Mouse (Mus musculus) intestine, postnatal 0 days (tissue): Measurements from ENCODE around the gene Olfr656. TPM values are rescaled to one million over a fixed set of nuclear protein-coding genes. Genes with fewer than 3 reads are reported as not detected.
A peak's percentile ranks its signal among the peaks of the same experiment; 100 is the strongest.

Source experiments
- ATAC-seq: fragments of 200-750 bp; cut with Nextera tagmentation; 2 replicates; pipeline ENCODE4 v1.8.0; 2017; ENCODE audit warnings: mild to moderate bottlenecking, moderate TSS enrichment, moderate library complexity
- H3K27ac ChIP-seq: fragments of 300-500 bp; sonication (generic); 2 replicates; pipeline ENCODE4 v1.5.1; 2014; ENCODE audit warnings: mild to moderate bottlenecking, low read depth, low read length, moderate library complexity
- H3K27me3 ChIP-seq: fragments of 300-500 bp; sonication (generic); replicated peaks from 2 replicates; pipeline ENCODE4 v1.6.1; 2014; ENCODE audit warnings: low read length, mixed read lengths; ENCODE audit not compliant: control insufficient read depth, insufficient read depth
- H3K36me3 ChIP-seq: fragments of 300-500 bp; sonication (generic); 2 replicates; pipeline ENCODE4 v1.6.1; 2014; ENCODE audit warnings: mild to moderate bottlenecking, moderate library complexity; ENCODE audit not compliant: control insufficient read depth, insufficient read depth
- H3K4me1 ChIP-seq: fragments of 300-500 bp; sonication (generic); replicated peaks from 2 replicates; pipeline ENCODE4 v1.6.1; 2014; ENCODE audit warnings: antibody characterized with exemption, low read length, mixed read lengths; ENCODE audit not compliant: control insufficient read depth, insufficient read depth
- H3K4me2 ChIP-seq: fragments of 300-500 bp; sonication (generic); replicated peaks from 2 replicates; pipeline ENCODE4 v1.6.1; 2014; ENCODE audit warnings: low read depth, mild to moderate bottlenecking, moderate library complexity
- H3K4me3 ChIP-seq: fragments of 300-500 bp; sonication (generic); 2 replicates; pipeline ENCODE4 v1.5.1; 2014; ENCODE audit warnings: low read depth, low read length
- H3K9ac ChIP-seq: fragments of 300-500 bp; sonication (generic); 2 replicates; pipeline ENCODE4 v1.6.1; 2014; ENCODE audit warnings: mild to moderate bottlenecking, low read depth, low read length
- H3K9me3 ChIP-seq: fragments of 300-500 bp; sonication (generic); 2 replicates; pipeline ENCODE4 v1.6.1; 2016; ENCODE audit warnings: mixed run types; ENCODE audit not compliant: control insufficient read depth
- CTCF ChIP-seq: sonication (generic); IDR thresholded peaks from 2 replicates; pipeline ENCODE4 v1.5.1; 2016; ENCODE audit warnings: low read depth, mild to moderate bottlenecking, control low read depth, antibody characterized with exemption, moderate library complexity
- WGBS: fragments of 180-500 bp; shearing (Covaris S2); extraction: QIAGEN DNeasy Blood & Tissue Kit; methylation state at CpG from one replicate; pipeline ENCODE4 v1.1.7; 2014; 5-methylcytosine and 5-hydroxymethylcytosine counted together
- polyA plus RNA-seq: library from polyadenylated mRNA; unstranded; fragments of >200 nt; fragmentation: Nextera tagmentation; extraction: Ambion mirVana; gene quantifications from 2 replicates; pipeline ENCODE4 v1.2.1, GENCODE M21; 2015

Gene Olfr656
- polyA plus RNA-seq: not detected in 2 replicates

- Histone ChIP-seq H3K4me2 (no peak within 1 kb of the TSS), H3K27me3 (no peaks in the 10 kb centered on the region), H3K36me3 (no peaks in the 10 kb centered on the region), H3K27ac (no peak within 1 kb of the TSS), H3K4me3 (no peak within 1 kb of the TSS), H3K9ac (no peak within 1 kb of the TSS), H3K4me1 (no peaks in the 10 kb centered on the region), H3K9me3 (no peaks in the 10 kb centered on the region)
- no peak for TF ChIP-seq CTCF
- WGBS: 75% methylated on average over 4 of the region's 4 CpGs
- no peak for ATAC-seq
These were observed at the start of gene Olfr656 for GRCm38 (mm10) chr7:104613655-104614054. Gene Olfr656 (plus strand): TSS chr7:104613955.

- Histone ChIP-seq H3K4me1 (no peaks in the 10 kb centered on the region), H3K4me2 (no peak within 1 kb of the TSS), H3K36me3 (no peaks in the 10 kb centered on the region), H3K4me3 (no peak within 1 kb of the TSS), H3K9me3 (no peaks in the 10 kb centered on the region), H3K27me3 (no peaks in the 10 kb centered on the region), H3K27ac (no peak within 1 kb of the TSS), H3K9ac (no peak within 1 kb of the TSS)
- 63% methylated on average over 2 of the region's 2 CpGs for WGBS
- ATAC-seq: no peak
- TF ChIP-seq CTCF: no peak
These were observed 36.7 kb upstream of the Olfr656 start, which contains the start of gene Olfr653 for GRCm38 (mm10) chr7:104577014-104577413. Gene Olfr653 (plus strand): TSS chr7:104577314.

GRCm38 (mm10) chr7:104580846-104581245, 32.9 kb upstream of the Olfr656 start:
- Histone ChIP-seq H3K27ac (peak overlapping the region; percentile 79), H3K4me2 (no peak overlapping the region), H3K36me3 (no peaks in the 10 kb centered on the region), H3K9me3 (no peaks in the 10 kb centered on the region), H3K4me3 (no peak overlapping the region), H3K9ac (no peak overlapping the region), H3K4me1 (no peaks in the 10 kb centered on the region), H3K27me3 (no peaks in the 10 kb centered on the region)
- no peak for TF ChIP-seq CTCF
- peak; percentile 96 for ATAC-seq
- 56% methylated on average over 4 of the region's 4 CpGs for WGBS

DNA sequence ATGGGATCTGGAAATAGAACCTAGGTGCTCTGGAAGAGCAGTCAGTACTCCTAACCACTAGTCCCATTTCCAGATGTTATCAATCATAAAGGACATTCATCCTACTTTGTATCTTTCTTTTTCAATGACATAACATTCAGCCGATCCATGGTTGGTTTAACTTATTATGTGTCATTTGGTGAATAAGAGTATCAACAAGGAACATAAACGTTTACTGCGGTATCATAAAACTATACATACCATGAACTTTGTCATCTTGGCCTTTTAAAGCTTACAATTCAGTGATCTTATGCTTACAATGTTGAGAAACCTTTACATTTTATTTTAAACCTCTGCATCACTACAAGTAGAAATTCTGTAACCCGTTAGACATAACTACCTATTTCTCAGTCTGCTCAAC, 32.3 kb upstream of the Olfr656 start:
- peak; percentile 83 for ATAC-seq
- H3K27ac ChIP-seq: peak overlapping the region; percentile 79
- no peaks in the 10 kb centered on the region for H3K27me3 ChIP-seq
- no peak overlapping the region for H3K4me3 ChIP-seq
- WGBS: 39% methylated on average over 4 of the region's 4 CpGs
- TF ChIP-seq CTCF: no peak
- H3K9ac ChIP-seq: no peak overlapping the region
- no peaks in the 10 kb centered on the region for H3K9me3 ChIP-seq
- no peaks in the 10 kb centered on the region for H3K4me1 ChIP-seq
- H3K4me2 ChIP-seq: no peak overlapping the region
- H3K36me3 ChIP-seq: no peaks in the 10 kb centered on the region

DNA sequence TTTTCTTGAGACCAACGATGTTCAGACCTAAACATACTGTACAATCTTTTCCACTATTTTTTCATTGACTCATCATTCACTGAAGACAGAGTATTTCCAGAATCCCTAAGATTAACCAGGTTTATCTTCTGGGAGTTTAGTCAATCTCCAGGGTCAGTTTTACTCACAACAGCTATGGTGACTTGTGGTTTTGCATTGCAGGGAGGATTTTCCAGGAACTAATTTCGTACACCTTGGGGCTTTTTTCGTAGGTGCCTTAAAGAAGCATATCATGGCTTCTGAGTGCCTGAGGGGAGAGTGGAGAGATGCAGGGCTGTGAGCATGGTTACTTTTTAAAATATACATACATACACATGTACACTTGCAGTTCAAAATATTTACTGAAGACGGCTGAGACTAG, 27.0 kb upstream of the Olfr656 start, which contains the start of gene Olfr654:
Gene Olfr654, plus strand, starts transcription at position 301 of the 400 bp plus-strand sequence.
- no peak within 1 kb of the TSS for H3K27ac ChIP-seq
- no peak for TF ChIP-seq CTCF
- ATAC-seq: no peak
- H3K4me2 ChIP-seq: no peak within 1 kb of the TSS
- no peak within 1 kb of the TSS for H3K9ac ChIP-seq
- no peaks in the 10 kb centered on the region for H3K4me1 ChIP-seq
- H3K27me3 ChIP-seq: no peaks in the 10 kb centered on the region
- WGBS: 80% methylated on average over 4 of the region's 4 CpGs
- H3K9me3 ChIP-seq: no peaks in the 10 kb centered on the region
- H3K4me3 ChIP-seq: no peak within 1 kb of the TSS
- no peaks in the 10 kb centered on the region for H3K36me3 ChIP-seq

DNA sequence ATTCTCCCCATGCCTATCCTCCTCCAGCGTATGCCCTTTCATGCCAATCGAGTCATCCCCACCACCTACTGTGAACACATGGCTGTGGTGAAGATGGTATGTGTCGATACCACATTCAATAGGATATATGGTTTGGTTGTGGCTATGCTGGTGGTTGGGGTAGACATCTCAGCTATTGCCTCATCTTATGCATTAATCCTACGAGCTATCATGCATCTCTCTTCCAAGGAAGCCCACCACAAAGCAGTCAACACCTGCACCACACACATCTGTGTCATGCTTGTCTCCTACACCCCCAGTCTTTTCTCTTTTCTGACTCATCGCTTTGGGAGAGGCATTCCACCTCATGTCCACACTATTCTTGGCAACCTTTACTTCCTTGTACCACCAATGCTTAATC, 25.5 kb upstream of the Olfr656 start:
- no peak for TF ChIP-seq CTCF
- Histone ChIP-seq H3K27me3 (no peaks in the 10 kb centered on the region), H3K4me2 (no peak overlapping the region), H3K4me3 (no peak overlapping the region), H3K27ac (no peak overlapping the region), H3K9ac (no peak overlapping the region), H3K9me3 (no peaks in the 10 kb centered on the region), H3K36me3 (no peaks in the 10 kb centered on the region), H3K4me1 (no peaks in the 10 kb centered on the region)
- no peak for ATAC-seq
- WGBS: 85% methylated on average over 5 of the region's 5 CpGs

DNA sequence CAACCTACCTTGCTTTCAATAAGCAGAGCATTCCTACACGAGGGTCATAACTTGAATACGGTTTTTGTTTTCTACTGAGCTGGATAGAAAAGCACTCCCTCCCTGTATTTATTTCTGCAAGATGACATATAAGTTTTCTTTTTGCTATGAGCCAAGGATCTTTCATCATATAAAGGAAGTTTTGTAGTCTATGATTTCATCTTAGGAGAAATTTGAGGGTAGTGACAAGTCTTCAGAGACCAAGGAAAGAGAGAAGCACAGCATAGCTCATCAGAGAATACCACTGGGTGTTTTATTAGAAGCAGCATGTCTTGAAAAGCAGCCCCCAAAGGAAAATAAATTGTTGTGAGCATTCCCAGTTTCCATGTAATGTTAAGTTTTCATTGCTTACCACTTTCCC, 12.1 kb upstream of the Olfr656 start, which contains the start of gene Olfr655:
Gene Olfr655, minus strand, starts transcription at position 101 of the 400 bp plus-strand sequence.
- Histone ChIP-seq H3K4me3 (no peak within 1 kb of the TSS), H3K9ac (no peak within 1 kb of the TSS), H3K36me3 (no peaks in the 10 kb centered on the region), H3K9me3 (no peaks in the 10 kb centered on the region), H3K4me1 (no peaks in the 10 kb centered on the region), H3K27ac (no peak within 1 kb of the TSS), H3K4me2 (no peak within 1 kb of the TSS), H3K27me3 (no peaks in the 10 kb centered on the region)
- 88% methylated on average over 2 of the region's 2 CpGs for WGBS
- TF ChIP-seq CTCF: no peak
- ATAC-seq: no peak
